Mouse (Mus musculus): ENCODE results near the gene Retreg1. TPM values are rescaled to one million over a fixed set of nuclear protein-coding genes. Genes with fewer than 3 reads are reported as not detected.

The Retreg1 gene
- polyA plus RNA-seq, 1 experiment from 2014 or later, result 57.3 TPM

GRCm38 (mm10) chr15:25909783-25910494 lies 67.0 kb downstream of the Retreg1 start:
- WGBS, result 56% methylated on average over 11 of the region's 11 CpGs

GRCm38 (mm10) chr15:25910495-25910865 lies 67.5 kb downstream of the Retreg1 start:
- WGBS, result 10% methylated on average over 1 of the region's 1 CpGs
- peak overlapping the region; percentile 77 for H3K27ac ChIP-seq (replicated peaks)

More at GRCm38 (mm10) chr15:25909783-25910494, 67.0 kb downstream of the Retreg1 start:
- peaks cover 56% of the 10 kb centered on the region for H3K4me1 ChIP-seq
- no peak; the same call in 1 of the 2 replicates for ATAC-seq (ENCODE audit: extremely low read depth, insufficient number of reproducible peaks, low FRiP score, low TSS enrichment)
- no peaks in the 10 kb centered on the region for H3K27me3 ChIP-seq (replicated peaks)
- no peak overlapping the region for H3K4me2 ChIP-seq
- no peaks in the 10 kb centered on the region for H3K36me3 ChIP-seq
- H3K27ac ChIP-seq (replicated peaks), result peak overlapping the region; percentile 77
- no peak overlapping the region for H3K4me3 ChIP-seq
- H3K9me3 ChIP-seq, result no peaks in the 10 kb centered on the region
- H3K9ac ChIP-seq, result no peak overlapping the region

GRCm38 (mm10) chr15:25910924-25911323 lies 67.9 kb downstream of the Retreg1 start:
- H3K27ac ChIP-seq (replicated peaks), result peak overlapping the region; percentile 77
- H3K4me2 ChIP-seq, result 0 out of 2 replicates have a peak overlapping the region, but pooled peaks have one; percentile 1
- H3K4me3 ChIP-seq, result no peak overlapping the region
- peaks cover 65% of the 10 kb centered on the region for H3K4me1 ChIP-seq
- no peaks in the 10 kb centered on the region for H3K27me3 ChIP-seq (replicated peaks)
- ATAC-seq (ENCODE audit: extremely low read depth, insufficient number of reproducible peaks, low FRiP score, low TSS enrichment), result no peak
- no peak overlapping the region for H3K9ac ChIP-seq
- no peaks in the 10 kb centered on the region for H3K36me3 ChIP-seq
- H3K9me3 ChIP-seq, result no peaks in the 10 kb centered on the region
- 50% methylated on average over 1 of the region's 1 CpGs for WGBS

More at GRCm38 (mm10) chr15:25910495-25910865, 67.5 kb downstream of the Retreg1 start:
- no peak for ATAC-seq (ENCODE audit: extremely low read depth, insufficient number of reproducible peaks, low FRiP score, low TSS enrichment)
- no peak overlapping the region for H3K4me3 ChIP-seq
- H3K36me3 ChIP-seq, result no peaks in the 10 kb centered on the region
- H3K4me1 ChIP-seq, result peaks cover 61% of the 10 kb centered on the region
- no peak overlapping the region for H3K9ac ChIP-seq
- 0 out of 2 replicates have a peak overlapping the region, but pooled peaks have one; percentile 1 for H3K4me2 ChIP-seq
- H3K9me3 ChIP-seq, result no peaks in the 10 kb centered on the region
- H3K27me3 ChIP-seq (replicated peaks), result no peaks in the 10 kb centered on the region

- 78% methylated on average over 7 of the region's 7 CpGs for WGBS
- no peak for ATAC-seq (ENCODE audit: extremely low read depth, insufficient number of reproducible peaks, low FRiP score, low TSS enrichment)
- Histone ChIP-seq H3K9ac (no peak overlapping the region), H3K4me3 (no peak overlapping the region), H3K4me1 (peaks cover 71% of the 10 kb centered on the region), H3K36me3 (no peaks in the 10 kb centered on the region), H3K9me3 (no peaks in the 10 kb centered on the region), H3K27ac (replicated peaks) (no peak overlapping the region), H3K4me2 (no peak overlapping the region), H3K27me3 (replicated peaks) (no peaks in the 10 kb centered on the region)
Observed at GRCm38 (mm10) chr15:25912911-25913310, 69.9 kb downstream of the Retreg1 start.

- H3K27ac ChIP-seq (replicated peaks), result peak overlapping the region; percentile 48
- H3K4me2 ChIP-seq, result no peak overlapping the region
- no peak overlapping the region for H3K4me3 ChIP-seq
- peak overlapping the region; percentile 15; the same call in 1 of the 2 replicates for H3K9ac ChIP-seq
- no peaks in the 10 kb centered on the region for H3K9me3 ChIP-seq
- H3K36me3 ChIP-seq, result no peaks in the 10 kb centered on the region
- H3K4me1 ChIP-seq, result peaks cover 79% of the 10 kb centered on the region
- no peaks in the 10 kb centered on the region for H3K27me3 ChIP-seq (replicated peaks)
- 69% methylated on average over 9 of the region's 9 CpGs for WGBS
- no peak for ATAC-seq (ENCODE audit: extremely low read depth, insufficient number of reproducible peaks, low FRiP score, low TSS enrichment)
Observed at GRCm38 (mm10) chr15:25913659-25914058, 70.7 kb downstream of the Retreg1 start.

- WGBS, result 52% methylated on average over 4 of the region's 4 CpGs
- ATAC-seq (ENCODE audit: extremely low read depth, insufficient number of reproducible peaks, low FRiP score, low TSS enrichment), result no peak
- no peak overlapping the region for H3K4me3 ChIP-seq
- no peaks in the 10 kb centered on the region for H3K9me3 ChIP-seq
- H3K27me3 ChIP-seq (replicated peaks), result no peaks in the 10 kb centered on the region
- peak overlapping the region; percentile 48 for H3K27ac ChIP-seq (replicated peaks)
- H3K4me1 ChIP-seq, result peaks cover 83% of the 10 kb centered on the region
- H3K36me3 ChIP-seq, result no peaks in the 10 kb centered on the region
- no peak overlapping the region for H3K4me2 ChIP-seq
- peak overlapping the region; percentile 15; the same call in 1 of the 2 replicates for H3K9ac ChIP-seq
Observed at GRCm38 (mm10) chr15:25914160-25914559, 71.2 kb downstream of the Retreg1 start.

GRCm38 (mm10) chr15:25915013-25915412 lies 72.0 kb downstream of the Retreg1 start:
- no peak overlapping the region for H3K4me3 ChIP-seq
- WGBS, result 19% methylated on average over 10 of the region's 10 CpGs
- H3K4me2 ChIP-seq, result peak overlapping the region; percentile 47
- H3K4me1 ChIP-seq, result peaks cover 83% of the 10 kb centered on the region
- no peaks in the 10 kb centered on the region for H3K36me3 ChIP-seq
- no peaks in the 10 kb centered on the region for H3K9me3 ChIP-seq
- no peaks in the 10 kb centered on the region for H3K27me3 ChIP-seq (replicated peaks)
- no peak overlapping the region for H3K9ac ChIP-seq
- peak overlapping the region; percentile 85 for H3K27ac ChIP-seq (replicated peaks)
- ATAC-seq (ENCODE audit: extremely low read depth, insufficient number of reproducible peaks, low FRiP score, low TSS enrichment), result no peak

- Histone ChIP-seq H3K4me3 (no peak overlapping the region), H3K9me3 (no peaks in the 10 kb centered on the region), H3K4me1 (peaks cover 83% of the 10 kb centered on the region), H3K27me3 (replicated peaks) (no peaks in the 10 kb centered on the region), H3K36me3 (no peaks in the 10 kb centered on the region), H3K9ac (peak overlapping the region; percentile 63), H3K27ac (replicated peaks) (peak overlapping the region; percentile 85), H3K4me2 (peak overlapping the region; percentile 47)
- no peak for ATAC-seq (ENCODE audit: extremely low read depth, insufficient number of reproducible peaks, low FRiP score, low TSS enrichment)
- WGBS, result 40% methylated on average over 11 of the region's 11 CpGs
Observed at GRCm38 (mm10) chr15:25915574-25916205, 72.7 kb downstream of the Retreg1 start.

- H3K9ac ChIP-seq, result no peak overlapping the region; the same call in 1 of the 2 replicates
- H3K4me2 ChIP-seq, result no peak overlapping the region
- no peaks in the 10 kb centered on the region for H3K27me3 ChIP-seq (replicated peaks)
- H3K36me3 ChIP-seq, result no peaks in the 10 kb centered on the region
- no peak overlapping the region for H3K4me3 ChIP-seq
- WGBS, result 60% methylated on average over 2 of the region's 2 CpGs
- H3K9me3 ChIP-seq, result no peaks in the 10 kb centered on the region
- H3K4me1 ChIP-seq, result peaks cover 83% of the 10 kb centered on the region
- ATAC-seq (ENCODE audit: extremely low read depth, insufficient number of reproducible peaks, low FRiP score, low TSS enrichment), result no peak
- H3K27ac ChIP-seq (replicated peaks), result peak overlapping the region; percentile 85
Observed at GRCm38 (mm10) chr15:25916252-25916651, 73.3 kb downstream of the Retreg1 start.

GRCm38 (mm10) chr15:25918641-25919040 lies 75.7 kb downstream of the Retreg1 start:
- ATAC-seq (ENCODE audit: extremely low read depth, insufficient number of reproducible peaks, low FRiP score, low TSS enrichment), result no peak
- H3K27me3 ChIP-seq (replicated peaks), result no peaks in the 10 kb centered on the region; the same call in 1 of the 2 replicates
- H3K9ac ChIP-seq, result no peak overlapping the region
- WGBS, result 57% methylated on average over 7 of the region's 7 CpGs
- no peaks in the 10 kb centered on the region for H3K9me3 ChIP-seq
- no peak overlapping the region for H3K4me2 ChIP-seq
- H3K27ac ChIP-seq (replicated peaks), result peak overlapping the region; percentile 85
- H3K4me1 ChIP-seq, result peaks cover 79% of the 10 kb centered on the region
- no peaks in the 10 kb centered on the region for H3K36me3 ChIP-seq
- no peak overlapping the region for H3K4me3 ChIP-seq

- no peak overlapping the region for H3K9ac ChIP-seq
- no peak overlapping the region for H3K4me3 ChIP-seq
- H3K36me3 ChIP-seq, result no peaks in the 10 kb centered on the region
- peak; percentile 64; the same call in 1 of the 2 replicates for ATAC-seq (ENCODE audit: extremely low read depth, insufficient number of reproducible peaks, low FRiP score, low TSS enrichment)
- H3K4me1 ChIP-seq, result peaks cover 72% of the 10 kb centered on the region
- no peaks in the 10 kb centered on the region for H3K9me3 ChIP-seq
- WGBS, result 21% methylated on average over 4 of the region's 4 CpGs
- peak overlapping the region; percentile 22; the same call in 1 of the 2 replicates for H3K4me2 ChIP-seq
- H3K27ac ChIP-seq (replicated peaks), result peak overlapping the region; percentile 85
- no peaks in the 10 kb centered on the region; the same call in 1 of the 2 replicates for H3K27me3 ChIP-seq (replicated peaks)
Observed at GRCm38 (mm10) chr15:25919995-25920394, 77.0 kb downstream of the Retreg1 start.

Data from heart, embryonic 13.5 days (tissue).